Mouse (Mus musculus) forebrain, postnatal 0 days (tissue): ENCODE results near the gene Akap10. TPM values are rescaled to one million over a fixed set of nuclear protein-coding genes. Genes with fewer than 3 reads are reported as not detected.

Experiments used
- ATAC-seq: fragments of 200-750 bp; cut with Nextera tagmentation; 2 replicates; pipeline ENCODE4 v1.8.0; 2017; ENCODE audit warnings: mild to moderate bottlenecking, moderate library complexity
- DNase-seq: peaks from one replicate; pipeline ENCODE4 v3.0.0-alpha.2; 2015
- H3K27ac ChIP-seq: fragments of 300-500 bp; sonication (generic); 2 replicates; pipeline ENCODE4 v1.5.1; 2014; ENCODE audit warnings: low read depth, mild to moderate bottlenecking, antibody characterized with exemption, low read length, moderate library complexity, mixed read lengths
- H3K27me3 ChIP-seq: fragments of 300-500 bp; sonication (generic); 2 replicates; pipeline ENCODE4 v1.6.1; 2014; ENCODE audit warnings: mild to moderate bottlenecking, low read length, mixed read lengths; ENCODE audit not compliant: insufficient read depth
- H3K36me3 ChIP-seq: fragments of 300-500 bp; sonication (generic); 2 replicates; pipeline ENCODE4 v1.6.1; 2014; ENCODE audit warnings: mild to moderate bottlenecking, moderate library complexity; ENCODE audit not compliant: insufficient read depth
- H3K4me1 ChIP-seq: fragments of 300-500 bp; sonication (generic); 2 replicates; pipeline ENCODE4 v1.6.1; 2014; ENCODE audit warnings: antibody characterized with exemption; ENCODE audit not compliant: insufficient read depth
- H3K4me2 ChIP-seq: fragments of 300-500 bp; sonication (generic); 2 replicates; pipeline ENCODE4 v1.6.1; 2014; ENCODE audit warnings: low read depth, mild to moderate bottlenecking, moderate library complexity
- H3K4me3 ChIP-seq: fragments of 300-500 bp; sonication (generic); 2 replicates; pipeline ENCODE4 v1.5.1; 2014; ENCODE audit warnings: low read depth, low read length, mixed read lengths
- H3K9ac ChIP-seq: fragments of 300-500 bp; sonication (generic); 2 replicates; pipeline ENCODE4 v1.6.1; 2014; ENCODE audit warnings: mild to moderate bottlenecking
- H3K9me3 ChIP-seq: fragments of 300-500 bp; sonication (generic); 2 replicates; pipeline ENCODE4 v1.6.1; 2016; ENCODE audit warnings: low read length
- CTCF ChIP-seq: sonication (generic); IDR thresholded peaks from 2 replicates; pipeline ENCODE4 v1.5.1; 2016; ENCODE audit warnings: antibody characterized with exemption, control low read depth, low read depth
- WGBS: fragments of 180-500 bp; shearing (Covaris S2); extraction: QIAGEN DNeasy Blood & Tissue Kit; methylation state at CpG from one replicate; pipeline ENCODE4 v1.1.7; 2014; 5-methylcytosine and 5-hydroxymethylcytosine counted together
- polyA plus RNA-seq: library from polyadenylated mRNA; unstranded; fragments of >200 nt; fragmentation: Nextera tagmentation; extraction: Ambion mirVana; gene quantifications from 2 replicates; pipeline ENCODE4 v1.2.1, GENCODE M21; 2015
- total RNA-seq: library from RNA; depleted of rRNA; stranded (reverse); fragments of >200 nt; gene quantifications from 2 replicates; pipeline ENCODE4 v1.2.3, GENCODE M21; 2014; rRNA removed

Gene Akap10
- total RNA-seq (19.5 and 22.8 TPM in 2 replicates), polyA plus RNA-seq (3.6 and 6.2 TPM in 2 replicates)

GRCm38 (mm10) chr11:61930098-61930517 is at the start of gene Akap10:
Akap10 (minus strand) TSS chr11:61930252.
- Histone ChIP-seq H3K36me3 (no peaks in the 10 kb centered on the region), H3K4me2 (peak within 1 kb of the TSS; percentile 61), H3K27ac (peak within 1 kb of the TSS; percentile 92), H3K9ac (peak within 1 kb of the TSS; percentile 87), H3K4me1 (0 out of 2 replicates have a peak, but pooled peaks cover 7% of the 10 kb centered on the region), H3K9me3 (no peaks in the 10 kb centered on the region), H3K4me3 (peak within 1 kb of the TSS; percentile 93), H3K27me3 (no peaks in the 10 kb centered on the region)
- peak; percentile 36; the same call in 1 of the 2 replicates for TF ChIP-seq CTCF
- ATAC-seq (peak; percentile 96), DNase-seq (peak; percentile 98)
- WGBS, result 5% methylated on average over 35 of the region's 43 CpGs

DNA sequence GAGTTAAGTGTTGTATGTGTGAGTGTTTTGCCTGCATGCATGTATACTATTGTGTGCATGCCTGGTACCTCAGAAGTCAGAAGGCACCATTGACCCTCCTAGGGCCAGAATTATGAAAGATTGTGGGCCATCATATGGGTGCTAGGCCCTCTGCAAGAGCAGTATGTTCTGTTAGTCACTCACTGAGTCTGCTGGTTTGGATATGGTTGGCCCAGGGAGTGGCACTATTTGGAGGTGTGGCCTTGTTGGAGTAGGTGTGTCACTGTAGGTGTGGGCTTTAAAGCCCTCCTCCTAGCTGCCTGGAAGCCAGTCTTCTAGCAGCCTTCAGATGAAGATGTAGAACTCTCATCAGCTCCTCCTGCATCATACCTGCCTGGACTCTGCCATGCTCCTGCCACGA is 45.7 kb upstream of the Akap10 start:
- no peak for ATAC-seq
- 90% methylated on average over 1 of the region's 1 CpGs for WGBS

DNA sequence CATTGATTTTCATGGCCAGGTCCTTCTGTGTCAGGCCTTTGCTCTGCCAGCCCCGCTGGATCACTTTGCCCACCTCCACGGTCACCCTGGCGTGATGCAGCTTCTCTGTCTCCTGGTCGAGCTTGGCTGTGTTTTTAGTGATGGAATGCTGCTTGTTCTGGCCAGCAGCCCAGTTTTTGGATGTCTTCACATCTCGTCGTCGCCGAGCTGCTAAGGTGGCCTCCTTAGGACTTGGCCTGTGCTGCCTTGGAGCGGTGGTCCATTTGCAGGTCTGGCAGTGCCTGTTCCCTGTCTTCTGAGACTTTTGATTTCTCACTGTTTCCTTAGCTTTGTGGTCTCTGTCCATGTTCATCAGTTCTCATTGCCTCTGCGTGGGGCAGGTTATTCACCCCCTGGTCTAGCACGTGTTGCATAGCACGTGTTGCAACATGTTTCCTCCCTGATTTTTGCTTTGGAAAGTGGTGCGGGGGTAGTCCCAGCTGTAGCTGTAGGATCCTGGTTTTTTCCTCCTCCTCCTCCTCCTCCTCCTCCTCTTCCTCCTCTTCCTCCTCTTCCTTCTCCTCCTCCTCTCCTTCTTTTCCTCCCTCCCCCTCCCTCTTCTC is 44.2 kb upstream of the Akap10 start:
- H3K9me3 ChIP-seq, result no peaks in the 10 kb centered on the region
- DNase-seq, result no peak
- WGBS, result 58% methylated on average over 13 of the region's 13 CpGs
- no peaks in the 10 kb centered on the region for H3K4me1 ChIP-seq
- no peak for ATAC-seq
- no peaks in the 10 kb centered on the region for H3K27me3 ChIP-seq
- no peak for TF ChIP-seq CTCF
- no peak overlapping the region for H3K27ac ChIP-seq
- no peaks in the 10 kb centered on the region for H3K36me3 ChIP-seq
- no peak overlapping the region for H3K4me2 ChIP-seq
- H3K4me3 ChIP-seq, result no peak overlapping the region
- no peak overlapping the region for H3K9ac ChIP-seq

More for the DNA sequence above, 45.7 kb upstream of the Akap10 start:
- Histone ChIP-seq H3K4me2 (no peak overlapping the region), H3K9me3 (no peaks in the 10 kb centered on the region), H3K9ac (no peak overlapping the region), H3K36me3 (no peaks in the 10 kb centered on the region), H3K27me3 (no peaks in the 10 kb centered on the region), H3K4me1 (no peaks in the 10 kb centered on the region), H3K4me3 (no peak overlapping the region), H3K27ac (no peak overlapping the region)
- TF ChIP-seq CTCF, result no peak
- DNase-seq, result no peak

GRCm38 (mm10) chr11:61971441-61972221 is 41.6 kb upstream of the Akap10 start:
- H3K4me1 ChIP-seq, result no peaks in the 10 kb centered on the region
- no peak overlapping the region for H3K4me2 ChIP-seq
- WGBS, result 55% methylated on average over 7 of the region's 7 CpGs
- no peaks in the 10 kb centered on the region for H3K9me3 ChIP-seq
- no peaks in the 10 kb centered on the region for H3K27me3 ChIP-seq
- H3K9ac ChIP-seq, result no peak overlapping the region
- H3K4me3 ChIP-seq, result no peak overlapping the region
- H3K27ac ChIP-seq, result no peak overlapping the region
- H3K36me3 ChIP-seq, result no peaks in the 10 kb centered on the region
- no peak for TF ChIP-seq CTCF
- DNase-seq (no peak), ATAC-seq (no peak)

DNA sequence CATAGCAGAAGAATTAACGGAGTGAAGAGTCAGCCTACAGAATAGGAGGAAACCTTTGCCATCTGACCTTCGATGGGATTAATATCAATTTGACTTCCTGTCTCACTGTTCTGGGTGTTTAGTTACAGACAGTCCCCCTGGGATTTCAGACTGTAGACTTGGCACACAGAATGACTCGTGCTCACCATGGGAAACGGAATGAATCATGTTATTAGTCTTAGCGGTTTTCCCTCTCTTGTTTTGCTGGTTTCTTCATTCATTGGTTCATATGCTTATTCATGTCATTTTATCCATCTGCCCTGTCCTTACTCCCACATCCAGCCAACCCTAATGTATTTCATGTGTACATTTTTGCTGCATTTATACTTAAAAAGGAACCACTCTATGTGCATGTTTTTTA is 40.8 kb upstream of the Akap10 start:
- no peak for DNase-seq
- Histone ChIP-seq H3K9me3 (no peaks in the 10 kb centered on the region), H3K4me2 (no peak overlapping the region), H3K27me3 (no peaks in the 10 kb centered on the region), H3K27ac (no peak overlapping the region), H3K4me3 (no peak overlapping the region), H3K36me3 (no peaks in the 10 kb centered on the region), H3K9ac (no peak overlapping the region), H3K4me1 (no peaks in the 10 kb centered on the region)
- ATAC-seq, result no peak
- 71% methylated on average over 5 of the region's 5 CpGs for WGBS
- no peak for TF ChIP-seq CTCF

- no peak for DNase-seq
- 96% methylated on average over 2 of the region's 2 CpGs for WGBS
- Histone ChIP-seq H3K27me3 (no peaks in the 10 kb centered on the region), H3K4me1 (no peaks in the 10 kb centered on the region), H3K27ac (no peak overlapping the region), H3K36me3 (no peaks in the 10 kb centered on the region), H3K4me3 (no peak overlapping the region), H3K4me2 (no peak overlapping the region), H3K9me3 (no peaks in the 10 kb centered on the region), H3K9ac (no peak overlapping the region)
- no peak for TF ChIP-seq CTCF
- no peak for ATAC-seq
These were observed 38.8 kb upstream of the Akap10 start for GRCm38 (mm10) chr11:61968875-61969274.

- no peaks in the 10 kb centered on the region for H3K4me1 ChIP-seq
- no peaks in the 10 kb centered on the region for H3K9me3 ChIP-seq
- no peak overlapping the region for H3K4me3 ChIP-seq
- no peak overlapping the region for H3K27ac ChIP-seq
- no peak for DNase-seq
- TF ChIP-seq CTCF, result no peak
- no peak for ATAC-seq
- WGBS, result 88% methylated on average over 8 of the region's 8 CpGs
- H3K9ac ChIP-seq, result no peak overlapping the region
- no peaks in the 10 kb centered on the region for H3K27me3 ChIP-seq
- no peak overlapping the region for H3K4me2 ChIP-seq
- H3K36me3 ChIP-seq, result no peaks in the 10 kb centered on the region
These were observed 37.0 kb upstream of the Akap10 start for GRCm38 (mm10) chr11:61967034-61967433.
